Mouse (Mus musculus) forebrain, embryonic 16.5 days (tissue): ENCODE data around the gene Poglut1. TPM values are rescaled to one million over a fixed set of nuclear protein-coding genes. Genes with fewer than 3 reads are reported as not detected.

Source experiments
- ATAC-seq: fragments of 200-750 bp; cut with Nextera tagmentation; 2 replicates; pipeline ENCODE4 v1.8.0; 2017; ENCODE audit warnings: mild to moderate bottlenecking, moderate library complexity
- H3K27ac ChIP-seq: fragments of 300-500 bp; sonication (generic); 2 replicates; pipeline ENCODE4 v1.5.1; 2014; ENCODE audit warnings: low read length, control low read depth
- H3K27me3 ChIP-seq: fragments of 300-500 bp; sonication (generic); replicated peaks from 2 replicates; pipeline ENCODE4 v1.6.1; 2014; ENCODE audit warnings: low read length; ENCODE audit not compliant: control insufficient read depth, insufficient read depth
- H3K36me3 ChIP-seq: fragments of 300-500 bp; sonication (generic); 2 replicates; pipeline ENCODE4 v1.6.1; 2014; ENCODE audit not compliant: control insufficient read depth, insufficient read depth
- H3K4me1 ChIP-seq: fragments of 300-500 bp; sonication (generic); replicated peaks from 2 replicates; pipeline ENCODE4 v1.6.1; 2014; ENCODE audit warnings: low read length; ENCODE audit not compliant: control insufficient read depth, insufficient read depth
- H3K4me2 ChIP-seq: fragments of 300-500 bp; sonication (generic); 2 replicates; pipeline ENCODE4 v1.6.1; 2014; ENCODE audit warnings: mild to moderate bottlenecking, low read length, control low read depth
- H3K4me3 ChIP-seq: fragments of 300-500 bp; sonication (generic); replicated peaks from 2 replicates; pipeline ENCODE4 v1.5.1; 2014; ENCODE audit warnings: mild to moderate bottlenecking, low read length, control low read depth
- H3K9ac ChIP-seq: fragments of 300-500 bp; sonication (generic); replicated peaks from 2 replicates; pipeline ENCODE4 v1.6.1; 2014; ENCODE audit warnings: low read depth, low read length, control low read depth
- H3K9me3 ChIP-seq: fragments of 300-500 bp; sonication (generic); 2 replicates; pipeline ENCODE4 v1.6.1; 2016; ENCODE audit warnings: low read length; ENCODE audit not compliant: control insufficient read depth
- WGBS: fragments of 180-500 bp; shearing (Covaris S2); extraction: QIAGEN DNeasy Blood & Tissue Kit; methylation state at CpG from one replicate; pipeline ENCODE4 v1.1.7; 2014; 5-methylcytosine and 5-hydroxymethylcytosine counted together
- polyA plus RNA-seq: library from polyadenylated mRNA; unstranded; fragments of >200 nt; fragmentation: Nextera tagmentation; extraction: Ambion mirVana; gene quantifications from 2 replicates; pipeline ENCODE4 v1.2.1, GENCODE M21; 2015

Poglut1 gene
- polyA plus RNA-seq, 1 experiment from 2014 or later = 66.0 TPM

DNA sequence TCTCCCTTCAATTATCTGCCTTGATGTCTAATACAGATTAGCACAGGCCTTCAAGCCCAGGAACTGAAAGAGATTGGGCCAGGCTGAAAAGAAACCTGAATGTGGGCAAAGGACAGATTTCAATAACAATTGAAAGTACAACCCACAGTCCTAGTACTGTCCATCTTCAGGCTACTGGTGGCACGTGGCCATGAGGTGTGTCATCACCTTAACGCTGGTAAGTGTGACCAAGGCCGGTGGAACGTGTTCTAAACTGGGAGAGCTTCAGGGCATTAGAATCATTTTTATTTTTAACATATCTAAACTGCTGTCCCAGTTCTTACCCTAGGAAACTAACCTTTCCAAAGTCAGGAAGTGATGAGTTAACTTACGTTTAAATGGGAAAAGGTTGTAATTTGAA lies 37.1 kb upstream of the Poglut1 start:
- 92% methylated on average over 5 of the region's 5 CpGs for WGBS
- no peaks in the 10 kb centered on the region for H3K9me3 ChIP-seq

DNA sequence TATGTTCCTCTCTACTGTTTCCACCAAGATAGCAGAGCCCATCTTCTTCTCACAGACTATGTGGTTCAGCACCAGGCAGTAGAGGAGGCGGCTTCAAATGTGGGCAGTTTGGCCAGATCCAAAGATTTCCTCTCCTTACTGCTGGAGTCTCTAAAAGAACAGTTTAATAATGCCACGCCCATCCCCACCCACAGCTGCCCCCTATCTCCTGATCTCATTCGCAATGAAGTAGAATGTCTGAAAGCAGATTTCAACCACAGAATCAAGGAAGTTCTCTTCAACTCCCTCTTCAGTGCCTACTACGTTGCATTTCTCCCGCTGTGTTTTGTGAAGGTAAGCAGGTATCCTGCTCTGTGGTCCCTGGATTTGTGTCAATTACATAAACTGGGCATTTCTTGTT lies 35.1 kb upstream of the Poglut1 start:
- Histone ChIP-seq H3K36me3 (peaks cover 18% of the 10 kb centered on the region), H3K9ac (no peak overlapping the region), H3K4me2 (no peak overlapping the region), H3K9me3 (no peaks in the 10 kb centered on the region), H3K27me3 (no peaks in the 10 kb centered on the region), H3K27ac (no peak overlapping the region), H3K4me1 (no peaks in the 10 kb centered on the region), H3K4me3 (no peak overlapping the region)
- no peak for ATAC-seq
- 91% methylated on average over 5 of the region's 5 CpGs for WGBS

More for the DNA sequence above, 37.1 kb upstream of the Poglut1 start:
- ATAC-seq = no peak
- no peak overlapping the region for H3K4me3 ChIP-seq
- no peaks in the 10 kb centered on the region for H3K27me3 ChIP-seq
- H3K27ac ChIP-seq = no peak overlapping the region
- H3K4me1 ChIP-seq = no peaks in the 10 kb centered on the region
- H3K4me2 ChIP-seq = no peak overlapping the region
- no peak overlapping the region for H3K9ac ChIP-seq
- peaks cover 18% of the 10 kb centered on the region for H3K36me3 ChIP-seq

DNA sequence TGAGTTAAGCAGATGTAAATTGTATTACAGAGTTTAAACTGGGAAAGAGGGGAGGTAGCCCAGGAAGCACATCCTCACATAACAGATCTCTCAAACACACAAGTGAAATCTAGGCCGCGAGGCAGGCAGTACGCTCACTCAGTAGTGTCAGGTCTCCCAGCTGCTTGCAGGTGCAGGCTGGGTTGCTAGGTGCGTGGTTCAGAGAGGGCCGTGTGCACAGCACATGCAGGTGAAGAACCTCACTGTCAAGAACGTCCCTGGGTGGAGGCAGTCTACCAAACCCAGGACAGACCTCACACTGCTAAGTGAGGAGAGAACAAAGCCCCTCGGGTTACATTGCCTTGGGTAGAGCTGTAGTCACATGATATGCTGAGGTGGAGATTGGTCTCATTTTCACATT lies 34.7 kb upstream of the Poglut1 start:
- no peaks in the 10 kb centered on the region for H3K4me1 ChIP-seq
- no peak for ATAC-seq
- H3K27ac ChIP-seq = no peak overlapping the region
- WGBS = 94% methylated on average over 7 of the region's 7 CpGs
- peaks cover 18% of the 10 kb centered on the region for H3K36me3 ChIP-seq
- no peaks in the 10 kb centered on the region for H3K9me3 ChIP-seq
- H3K4me3 ChIP-seq = no peak overlapping the region
- H3K27me3 ChIP-seq = no peaks in the 10 kb centered on the region
- H3K9ac ChIP-seq = no peak overlapping the region
- H3K4me2 ChIP-seq = no peak overlapping the region

DNA sequence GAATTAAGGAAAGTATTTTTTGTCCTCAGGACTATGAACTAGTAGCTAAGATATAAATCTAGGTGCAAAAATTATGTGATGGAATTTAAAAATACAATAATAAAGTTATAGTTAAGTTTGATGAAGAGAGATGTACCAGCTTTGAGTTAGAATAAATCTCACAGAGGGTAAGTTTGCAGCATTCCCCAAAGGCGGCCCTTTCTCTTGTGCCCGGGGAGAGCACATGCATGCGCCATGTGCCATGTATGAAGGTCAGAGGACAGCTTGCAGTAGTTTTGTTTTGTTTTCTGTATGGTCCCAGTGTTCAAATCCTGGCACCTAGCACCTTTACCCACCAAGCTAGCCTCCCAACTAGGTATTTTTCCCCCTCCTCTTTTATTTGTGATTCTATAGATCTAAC lies 21.4 kb upstream of the Poglut1 start:
- 95% methylated on average over 3 of the region's 3 CpGs for WGBS
- no peak for ATAC-seq

DNA sequence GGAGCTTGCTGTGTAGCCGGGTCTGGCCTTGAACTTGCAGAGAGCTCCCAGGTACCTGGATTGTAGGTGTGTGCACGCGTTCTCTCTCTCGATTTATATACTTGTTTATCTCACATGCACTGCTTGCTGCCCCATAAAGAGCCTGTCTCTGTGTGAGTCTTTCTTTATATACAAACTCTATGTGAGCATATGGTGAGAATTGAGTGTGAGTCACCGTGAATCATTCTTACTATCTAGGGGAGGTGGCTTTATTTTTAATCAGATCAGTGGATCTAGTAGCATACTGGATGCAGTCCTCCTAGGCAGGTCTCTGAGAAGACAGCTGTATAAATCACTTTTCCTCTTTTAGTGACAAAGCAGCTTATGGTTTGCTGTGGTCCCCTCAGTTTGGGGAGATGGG lies 18.1 kb upstream of the Poglut1 start:
- Histone ChIP-seq H3K27ac (no peak overlapping the region), H3K4me1 (peaks cover 12% of the 10 kb centered on the region), H3K36me3 (peaks cover 13% of the 10 kb centered on the region; the same call in 1 of the 2 replicates), H3K4me2 (no peak overlapping the region), H3K9me3 (no peaks in the 10 kb centered on the region), H3K4me3 (no peak overlapping the region), H3K9ac (no peak overlapping the region), H3K27me3 (no peaks in the 10 kb centered on the region)
- no peak for ATAC-seq
- 95% methylated on average over 5 of the region's 5 CpGs for WGBS

More for the DNA sequence above, 21.4 kb upstream of the Poglut1 start:
- Histone ChIP-seq H3K4me3 (no peak overlapping the region), H3K9ac (no peak overlapping the region), H3K36me3 (peaks cover 21% of the 10 kb centered on the region), H3K4me1 (no peaks in the 10 kb centered on the region), H3K27me3 (no peaks in the 10 kb centered on the region), H3K9me3 (no peaks in the 10 kb centered on the region), H3K27ac (no peak overlapping the region), H3K4me2 (no peak overlapping the region)

DNA sequence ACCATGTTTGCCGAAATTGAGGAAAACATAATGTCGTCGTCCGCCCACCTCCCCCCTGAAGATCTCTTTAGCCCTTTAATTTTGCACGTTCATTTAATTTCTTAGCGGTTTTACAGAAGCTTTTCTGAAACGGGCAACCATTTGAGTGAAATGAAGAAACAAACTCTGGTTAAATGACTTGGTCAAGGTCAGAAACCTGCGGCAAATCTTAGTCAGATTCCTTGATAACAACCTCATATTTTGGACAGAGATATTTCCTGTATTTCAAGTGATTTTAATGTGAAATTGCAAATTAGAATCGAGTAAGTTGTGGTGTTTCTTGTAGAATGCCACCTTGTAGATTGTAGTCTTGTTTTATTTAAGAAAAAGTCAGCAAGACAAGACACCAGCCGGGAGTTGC lies 13.5 kb upstream of the Poglut1 start:
- H3K36me3 ChIP-seq = peaks cover 5% of the 10 kb centered on the region; the same call in 1 of the 2 replicates
- ATAC-seq = no peak
- H3K9me3 ChIP-seq = no peaks in the 10 kb centered on the region
- no peak overlapping the region for H3K27ac ChIP-seq
- H3K9ac ChIP-seq = peak overlapping the region; percentile 93
- H3K4me1 ChIP-seq = peaks cover 12% of the 10 kb centered on the region
- H3K27me3 ChIP-seq = peaks cover 10% of the 10 kb centered on the region
- peak overlapping the region; percentile 93 for H3K4me3 ChIP-seq
- peak overlapping the region; percentile 79 for H3K4me2 ChIP-seq
- 37% methylated on average over 10 of the region's 10 CpGs for WGBS

DNA sequence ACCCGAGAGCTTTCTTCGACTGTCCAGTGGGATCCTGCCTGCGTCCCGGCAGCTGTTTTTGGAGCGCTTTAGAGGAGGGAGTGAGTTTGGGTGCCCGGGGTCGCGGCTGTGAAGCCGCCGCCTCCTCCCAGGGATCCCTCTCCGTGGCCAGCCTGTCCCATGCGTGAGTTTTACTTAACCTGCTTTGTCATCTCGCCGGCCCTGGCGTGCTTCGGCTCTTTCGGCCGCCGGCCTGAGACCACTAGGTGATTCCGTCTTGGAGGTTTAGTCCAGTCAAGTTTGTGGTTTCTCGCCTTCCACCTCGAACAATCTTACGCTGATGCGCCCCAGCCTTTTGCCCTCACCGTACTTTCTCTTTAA lies 12.9 kb upstream of the Poglut1 start:
- WGBS = under 1% methylated on average over 25 of the region's 25 CpGs
- no peaks in the 10 kb centered on the region for H3K9me3 ChIP-seq
- ATAC-seq = peak; percentile 77; the same call in 1 of the 2 replicates
- peak overlapping the region; percentile 59 for H3K27ac ChIP-seq
- H3K9ac ChIP-seq = peak overlapping the region; percentile 93
- peak overlapping the region; percentile 93 for H3K4me3 ChIP-seq
- peak overlapping the region; percentile 79 for H3K4me2 ChIP-seq
- H3K4me1 ChIP-seq = peaks cover 12% of the 10 kb centered on the region
- peaks cover 5% of the 10 kb centered on the region; the same call in 1 of the 2 replicates for H3K36me3 ChIP-seq
- peaks cover 12% of the 10 kb centered on the region for H3K27me3 ChIP-seq

DNA sequence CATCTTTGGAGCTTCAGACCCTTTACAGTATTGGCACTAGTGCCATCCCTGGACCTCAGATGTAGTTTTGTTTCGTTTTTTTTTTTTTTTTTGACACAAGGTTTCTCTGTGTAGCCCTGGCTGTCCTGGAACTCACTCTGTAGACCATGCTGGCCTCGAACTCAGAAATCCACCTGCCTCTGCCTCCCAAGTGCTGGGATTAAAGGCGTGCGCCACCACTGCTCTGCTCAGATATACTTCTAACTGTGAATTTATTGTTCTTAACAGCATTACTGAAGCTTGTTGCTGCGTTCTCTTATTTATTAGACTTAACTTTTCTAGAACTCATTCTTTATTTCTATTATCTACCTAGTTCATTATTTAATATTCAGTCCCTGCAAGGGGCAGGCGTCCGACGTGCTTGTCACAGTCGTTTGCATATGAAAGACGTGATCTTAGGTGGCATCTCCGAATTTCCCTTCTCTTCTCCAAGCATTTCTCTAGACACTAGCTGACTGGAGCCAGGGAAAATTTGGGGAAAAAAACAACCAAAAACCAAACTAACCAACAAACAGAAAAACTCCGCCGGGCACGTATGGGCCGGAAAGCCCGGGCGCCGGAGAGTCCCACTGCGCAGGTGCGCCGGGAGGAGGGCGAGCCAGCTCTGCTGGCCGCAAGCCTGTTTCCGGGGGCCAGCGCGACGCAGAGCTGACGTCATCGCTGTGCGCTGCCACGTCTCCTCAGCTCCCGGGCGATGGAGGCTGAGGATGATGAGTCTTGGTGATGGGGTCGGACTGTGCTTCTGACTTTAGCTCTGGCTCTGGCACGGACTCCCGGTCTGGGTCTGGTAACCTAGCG lies 12.3 kb upstream of the Poglut1 start:
- Histone ChIP-seq H3K36me3 (peaks cover 5% of the 10 kb centered on the region; the same call in 1 of the 2 replicates), H3K4me2 (peak overlapping the region; percentile 79), H3K9ac (peak overlapping the region; percentile 93), H3K4me1 (peaks cover 12% of the 10 kb centered on the region), H3K9me3 (no peaks in the 10 kb centered on the region), H3K27ac (peak overlapping the region; percentile 59), H3K4me3 (peak overlapping the region; percentile 93), H3K27me3 (peaks cover 12% of the 10 kb centered on the region)
- ATAC-seq = peak; percentile 98
- 7% methylated on average over 37 of the region's 37 CpGs for WGBS

DNA sequence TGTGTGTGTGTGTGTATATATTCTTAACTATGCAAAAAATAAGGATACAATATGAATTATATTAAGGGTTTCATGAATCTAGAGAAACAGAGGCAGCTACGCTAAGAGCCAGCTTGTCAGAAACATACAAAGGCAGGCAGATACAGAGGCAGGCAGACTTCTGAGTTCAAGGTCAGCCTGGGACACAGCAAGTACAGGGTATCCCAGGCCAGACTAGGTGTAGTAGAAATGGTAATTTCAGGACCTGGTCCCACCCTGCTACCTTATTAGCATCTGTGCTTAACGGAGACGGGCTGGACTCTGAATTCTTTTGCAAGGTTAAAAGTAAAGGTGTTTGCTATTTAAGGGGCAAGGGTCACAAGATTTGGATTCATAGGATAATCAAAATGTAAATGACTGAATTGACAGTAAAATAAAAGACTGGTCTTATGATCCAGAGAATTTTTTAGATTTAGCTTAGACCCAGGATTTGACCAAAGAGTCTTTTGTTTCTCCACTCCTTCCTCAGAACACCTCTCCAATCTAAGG lies 8.2 kb upstream of the Poglut1 start, which contains the start of gene Tmem39a:
Tmem39a (plus strand) TSS at position 478 of the 528 bp plus-strand sequence.
- no peak for ATAC-seq
- Histone ChIP-seq H3K27me3 (peaks cover 26% of the 10 kb centered on the region), H3K4me2 (no peak within 1 kb of the TSS), H3K27ac (no peak within 1 kb of the TSS), H3K4me1 (peaks cover under 1% of the 10 kb centered on the region), H3K9ac (no peak within 1 kb of the TSS), H3K36me3 (no peaks in the 10 kb centered on the region), H3K9me3 (no peaks in the 10 kb centered on the region), H3K4me3 (no peak within 1 kb of the TSS)
- WGBS = 85% methylated on average over 3 of the region's 3 CpGs
